Mouse (Mus musculus): Measurements from ENCODE around the gene Utrn.

DNA sequence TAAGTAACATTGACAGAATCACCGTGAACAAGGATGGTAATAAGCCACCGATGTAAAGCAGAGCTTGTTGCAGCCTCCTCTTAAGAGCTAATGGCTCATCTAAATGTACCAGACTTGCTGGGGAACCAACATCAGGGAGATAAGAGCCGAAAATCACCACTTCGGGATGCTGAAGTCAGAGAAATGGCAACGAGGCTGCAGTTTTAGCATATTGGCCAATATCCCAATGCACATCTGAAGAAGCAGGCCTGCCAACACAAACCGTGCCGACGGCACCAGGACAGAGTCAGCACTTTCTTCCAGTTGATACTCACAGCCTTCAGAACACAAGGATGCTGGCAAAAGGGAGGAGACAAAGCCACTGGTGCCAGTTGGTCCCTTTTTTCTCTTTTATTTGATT is 442.3 kb downstream of the Utrn start:
- TF ChIP-seq POLR2A (IDR thresholded peaks at IDR 0.05; ENCODE audit: low read depth, low read length) (no peak), CTCF (IDR thresholded peaks at IDR 0.05; ENCODE audit: extremely low read depth, insufficient read depth, insufficient read length, insufficient replicate concordance) (no peak)

Data from spleen, adult 2 months (tissue).